Mouse (Mus musculus) thymus, adult 2 months (tissue): ENCODE data around the gene Twf1. TPM values are rescaled to one million over a fixed set of nuclear protein-coding genes. Genes with fewer than 3 reads are reported as not detected.
A peak's percentile ranks its signal among the peaks of the same experiment; 100 is the strongest.

ENCODE experiments used
- DNase-seq: peaks from one replicate; pipeline ENCODE4 v3.0.0; 2021
- H3K27ac ChIP-seq: fragments of 200-500 bp; 2 replicates; pipeline ENCODE4 v1.5.1; 2012; ENCODE audit warnings: low read length, control low read depth; ENCODE audit not compliant: control insufficient read depth, insufficient read depth
- H3K27me3 ChIP-seq: fragments of 200-500 bp; 2 replicates; pipeline ENCODE4 v1.6.1; 2012; ENCODE audit warnings: mild to moderate bottlenecking, low read length, moderate library complexity, mixed read lengths; ENCODE audit not compliant: control insufficient read depth, insufficient read depth
- H3K36me3 ChIP-seq: fragments of 200-500 bp; 2 replicates; pipeline ENCODE4 v1.6.1; 2012; ENCODE audit warnings: mild to moderate bottlenecking, low read length, moderate library complexity; ENCODE audit not compliant: control insufficient read depth, insufficient read depth
- H3K4me1 ChIP-seq: fragments of 200-500 bp; replicated peaks from 2 replicates; pipeline ENCODE4 v1.6.1; 2012; ENCODE audit warnings: low read length; ENCODE audit not compliant: control insufficient read depth, insufficient read depth
- H3K4me3 ChIP-seq: fragments of 200-500 bp; 2 replicates; pipeline ENCODE4 v1.5.1; 2012; ENCODE audit warnings: mild to moderate bottlenecking, low read length, control low read depth, moderate library complexity; ENCODE audit not compliant: control insufficient read depth, insufficient read depth
- CTCF ChIP-seq: fragments of 200-500 bp; IDR thresholded peaks from 2 replicates; pipeline ENCODE4 v1.5.1; 2012; ENCODE audit warnings: mild to moderate bottlenecking, control low read depth, low read length, moderate library complexity, borderline replicate concordance; ENCODE audit not compliant: control insufficient read depth, poor library complexity, insufficient read depth; ENCODE audit errors: extremely low read depth
- POLR2A ChIP-seq: fragments of 200-500 bp; IDR thresholded peaks from 2 replicates; pipeline ENCODE4 v1.6.1; 2012; ENCODE audit warnings: mild to moderate bottlenecking, low read length, control low read depth, moderate library complexity; ENCODE audit not compliant: control insufficient read depth, poor library complexity, insufficient read depth; ENCODE audit errors: extremely low read depth
- WGBS: fragments of 180-500 bp; shearing (Covaris S2); methylation state at CpG from one replicate; pipeline ENCODE4 v1.1.7; 2018; 5-methylcytosine and 5-hydroxymethylcytosine counted together
- polyA plus RNA-seq: library from polyadenylated mRNA; depleted of rRNA; stranded (reverse); fragments of >200 nt; gene quantifications from 2 replicates; pipeline ENCODE4 v1.2.3, GENCODE M21; 2012; rRNA removed

Gene Twf1
- 20.1 and 23.0 TPM in 2 replicates for polyA plus RNA-seq

DNA sequence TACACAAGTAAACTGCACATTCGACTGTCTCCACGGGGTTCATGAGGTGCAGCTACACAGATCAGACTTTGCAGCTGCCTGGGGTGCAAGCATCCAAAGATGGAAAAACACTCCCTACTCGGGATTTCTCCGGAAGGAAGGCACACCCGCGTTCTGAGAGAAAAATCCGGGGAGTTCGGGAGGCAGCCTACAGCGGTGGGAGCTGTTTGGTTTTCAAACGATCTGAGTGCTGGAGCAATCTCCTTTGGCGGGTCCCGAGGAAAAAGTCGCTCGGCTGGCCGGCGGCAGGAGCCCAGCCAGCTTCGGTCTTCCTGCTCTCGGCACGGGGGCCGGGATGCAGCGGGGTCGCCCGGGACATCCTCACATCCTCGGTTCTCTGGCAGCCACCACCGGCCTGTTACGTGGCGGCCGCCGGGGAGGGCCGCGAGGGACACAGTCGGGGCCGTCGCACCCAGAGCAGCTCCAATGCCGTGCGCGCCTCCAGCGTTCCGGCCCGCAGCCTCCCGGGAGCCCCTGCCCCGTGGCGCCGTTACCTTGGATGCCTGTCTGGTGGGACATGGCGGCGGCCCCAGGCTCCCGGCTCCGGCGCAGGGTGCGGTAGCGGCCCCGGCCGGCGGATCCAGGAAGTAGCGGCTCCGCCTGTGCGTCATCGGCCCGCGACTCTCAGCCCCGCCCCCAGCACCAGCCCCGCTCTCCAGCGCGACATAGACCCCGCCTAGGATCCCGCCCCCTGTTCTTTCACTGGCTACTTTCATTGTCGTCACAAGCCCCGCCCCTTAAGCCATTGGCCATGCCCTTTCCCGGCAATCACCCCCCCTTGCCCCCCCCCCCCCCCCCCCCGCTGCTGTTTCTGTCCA is at the start of gene Twf1:
Twf1 (minus strand) TSS at position 671 of the 857 bp plus-strand sequence.
- Histone ChIP-seq H3K27ac (no peak within 1 kb of the TSS), H3K36me3 (peaks cover 18% of the 10 kb centered on the region), H3K27me3 (no peaks in the 10 kb centered on the region), H3K4me1 (no peaks in the 10 kb centered on the region), H3K4me3 (peak within 1 kb of the TSS; percentile 84)
- TF ChIP-seq CTCF (0 out of 2 replicates have a peak, but pooled peaks have one; percentile 41), POLR2A (peak; percentile 80)
- peak; percentile 99 for DNase-seq
- under 1% methylated on average over 70 of the region's 70 CpGs for whole genome bisulfite sequencing

DNA sequence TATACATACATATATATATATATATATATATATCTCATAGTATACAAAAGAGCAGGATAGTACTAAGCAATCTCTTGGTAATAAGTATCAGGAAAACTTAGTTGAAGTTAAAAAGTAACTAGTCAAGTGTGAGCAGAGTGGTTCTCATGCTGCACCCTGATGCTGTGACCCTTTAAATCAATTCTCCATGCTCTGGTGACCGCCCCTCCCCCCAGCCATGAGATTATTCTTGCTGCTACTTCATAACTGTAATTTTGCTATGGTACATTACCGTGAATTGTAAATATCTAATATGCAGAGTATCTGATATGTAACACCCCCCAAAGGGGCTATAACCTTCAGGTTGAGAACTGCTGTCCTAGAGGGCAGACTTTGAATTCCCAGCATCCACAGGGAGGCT is 49.4 kb upstream of the Twf1 start:
- Histone ChIP-seq H3K4me3 (no peak overlapping the region), H3K27ac (no peak overlapping the region), H3K36me3 (no peaks in the 10 kb centered on the region), H3K4me1 (no peaks in the 10 kb centered on the region), H3K27me3 (no peaks in the 10 kb centered on the region)
- DNase-seq = no peak
- TF ChIP-seq CTCF = no peak
- no peak for TF ChIP-seq POLR2A
- WGBS = 91% methylated on average over 2 of the region's 2 CpGs

- TF ChIP-seq CTCF (no peak), POLR2A (no peak)
- WGBS = 68% methylated on average over 2 of the region's 2 CpGs
- H3K36me3 ChIP-seq = no peaks in the 10 kb centered on the region
- no peak for DNase-seq
- no peaks in the 10 kb centered on the region for H3K27me3 ChIP-seq
- no peak overlapping the region for H3K27ac ChIP-seq
- no peak overlapping the region for H3K4me3 ChIP-seq
- no peaks in the 10 kb centered on the region for H3K4me1 ChIP-seq
Observed at GRCm38 (mm10) chr15:94638207-94638606, 48.5 kb upstream of the Twf1 start.

DNA sequence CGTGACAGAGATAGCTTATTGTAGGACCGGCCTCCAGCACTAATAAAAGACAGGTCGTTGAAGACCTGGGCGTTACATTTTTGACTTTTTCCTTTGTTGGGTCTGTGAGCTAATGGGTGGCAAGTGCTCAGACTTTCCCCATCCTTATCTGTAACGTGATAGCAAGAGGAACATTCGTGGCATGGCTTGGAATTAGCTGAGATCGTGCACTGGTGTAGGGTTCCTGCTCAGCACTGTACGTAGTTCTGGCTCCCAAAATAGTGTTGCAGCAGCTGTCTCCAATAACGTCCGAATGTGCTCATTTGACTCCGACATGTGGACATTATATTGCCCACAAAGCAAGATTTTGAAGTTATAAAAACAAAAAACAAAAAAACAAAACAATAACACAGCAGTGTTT is 44.8 kb upstream of the Twf1 start:
- TF ChIP-seq CTCF = no peak
- no peak for TF ChIP-seq POLR2A
- Histone ChIP-seq H3K27me3 (no peaks in the 10 kb centered on the region; the same call in 1 of the 2 replicates), H3K4me1 (no peaks in the 10 kb centered on the region), H3K4me3 (no peak overlapping the region), H3K27ac (no peak overlapping the region), H3K36me3 (no peaks in the 10 kb centered on the region)
- 89% methylated on average over 11 of the region's 11 CpGs for WGBS
- DNase-seq = no peak

DNA sequence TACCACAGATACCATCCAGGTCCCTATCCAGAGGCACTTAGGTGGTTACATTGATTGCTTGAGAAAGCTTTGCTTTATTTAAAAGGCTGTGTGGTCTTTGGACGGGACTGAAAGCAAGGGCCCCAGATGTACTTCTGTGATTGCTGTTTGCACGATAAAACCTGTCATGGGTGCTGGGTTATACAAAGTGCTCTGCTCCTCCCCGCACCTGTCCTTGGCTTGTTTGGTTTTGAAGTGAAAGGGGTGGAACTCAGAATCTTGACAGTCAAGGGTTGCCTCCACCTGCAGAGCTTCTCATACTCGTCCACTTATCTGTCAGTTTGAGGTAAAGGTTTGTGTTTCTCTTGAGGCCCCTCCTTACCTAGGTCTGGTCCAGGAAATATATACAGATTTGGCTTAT is 40.9 kb upstream of the Twf1 start:
- peaks cover 3% of the 10 kb centered on the region; the same call in 1 of the 2 replicates for H3K27me3 ChIP-seq
- no peak for DNase-seq
- WGBS = 84% methylated on average over 4 of the region's 4 CpGs
- H3K4me1 ChIP-seq = no peaks in the 10 kb centered on the region
- no peak for TF ChIP-seq CTCF
- TF ChIP-seq POLR2A = no peak
- no peak overlapping the region for H3K27ac ChIP-seq
- H3K36me3 ChIP-seq = no peaks in the 10 kb centered on the region
- no peak overlapping the region for H3K4me3 ChIP-seq

DNA sequence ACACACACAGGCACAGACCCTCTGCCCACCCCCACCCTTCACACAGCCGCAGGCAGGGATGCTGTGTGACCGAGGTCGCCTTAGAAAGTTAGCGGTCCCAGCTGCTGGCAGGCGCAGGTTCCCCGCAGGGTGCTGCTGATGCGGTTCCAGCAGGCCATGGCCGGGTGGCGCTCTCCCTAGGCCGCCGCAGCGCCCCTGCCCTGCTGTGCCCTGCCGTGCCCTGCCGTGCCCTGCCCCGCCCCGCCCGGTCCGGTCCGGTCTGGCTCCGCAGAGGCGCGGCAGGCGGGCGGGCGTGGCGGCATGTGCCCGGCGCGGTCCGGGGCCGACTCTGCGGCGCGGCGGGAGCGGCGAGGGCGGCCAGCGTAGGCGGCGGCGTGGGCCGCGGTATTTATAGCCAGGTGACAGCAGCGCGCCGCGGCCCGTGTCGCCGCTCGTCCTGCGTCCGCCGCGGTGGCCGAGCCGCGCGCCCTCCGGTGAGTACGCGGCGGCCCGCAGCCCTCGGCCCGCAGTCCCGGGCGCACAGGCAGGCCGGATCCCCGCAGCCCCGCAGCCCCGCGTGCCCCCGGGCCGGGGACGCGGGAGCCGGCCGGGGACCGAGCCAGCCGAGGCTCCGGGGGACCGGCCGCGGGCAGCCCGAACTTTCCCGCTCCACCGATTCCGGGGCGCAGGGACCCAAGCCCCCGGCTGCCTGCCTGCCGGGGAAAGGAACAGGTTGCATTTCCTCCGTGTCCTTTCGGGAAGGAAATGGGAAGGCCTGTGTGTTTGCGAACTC is 39.3 kb upstream of the Twf1 start, which contains the start of gene Tmem117:
Tmem117 (plus strand) TSS at position 403 of the 772 bp plus-strand sequence.
- Histone ChIP-seq H3K4me1 (no peaks in the 10 kb centered on the region), H3K27me3 (peaks cover 3% of the 10 kb centered on the region; the same call in 1 of the 2 replicates), H3K27ac (no peak within 1 kb of the TSS), H3K36me3 (no peaks in the 10 kb centered on the region), H3K4me3 (peak within 1 kb of the TSS; percentile 11; the same call in 1 of the 2 replicates)
- TF ChIP-seq CTCF (no peak), POLR2A (no peak)
- WGBS = 1% methylated on average over 95 of the region's 96 CpGs
- DNase-seq = no peak
